Mouse (Mus musculus): ENCODE measurements around the gene Zfp334.
A peak's percentile ranks its signal among the peaks of the same experiment; 100 is the strongest.

Gene Zfp334

DNA sequence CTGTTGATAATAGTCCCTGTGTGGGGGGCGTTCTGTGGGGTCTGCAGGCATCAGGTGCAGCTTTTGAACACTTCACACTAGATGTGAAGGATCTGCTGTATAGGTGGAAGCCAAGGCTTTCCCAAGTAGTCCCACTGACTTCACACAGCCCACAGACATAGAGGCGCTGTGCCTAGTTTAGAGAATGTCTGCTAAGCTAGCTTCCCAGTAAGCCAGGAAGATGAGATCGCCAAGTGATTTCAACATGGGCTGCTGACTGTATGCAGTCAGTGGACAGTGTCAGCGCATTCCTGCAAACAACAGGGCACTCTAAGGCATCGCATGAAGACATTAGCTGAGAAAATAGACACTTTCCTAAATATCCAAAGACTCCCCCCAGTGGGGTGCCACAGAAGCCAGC lies 12.6 kb downstream of the Zfp334 start:
- DNase-seq = no peak

DNA sequence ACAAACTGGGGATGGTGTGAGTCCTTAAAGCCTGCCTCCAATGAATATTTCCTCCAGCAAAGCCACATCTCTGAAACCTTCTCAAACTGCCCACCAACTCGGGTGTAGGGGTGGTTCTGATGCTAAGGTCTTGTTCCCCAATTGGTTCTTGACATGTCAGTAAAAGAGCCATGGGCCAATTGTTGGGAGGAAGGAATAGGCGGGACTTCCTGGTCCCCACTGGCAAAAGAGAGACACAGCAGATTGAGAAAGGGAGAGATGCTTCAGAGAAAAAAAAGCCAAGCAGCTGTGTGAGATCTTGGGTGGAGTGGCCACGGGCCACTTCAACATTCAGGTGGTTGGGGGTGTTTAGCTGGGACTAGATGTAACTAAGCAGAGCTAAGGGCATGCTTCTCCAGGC lies 17.0 kb downstream of the Zfp334 start:
- DNase-seq = no peak

DNA sequence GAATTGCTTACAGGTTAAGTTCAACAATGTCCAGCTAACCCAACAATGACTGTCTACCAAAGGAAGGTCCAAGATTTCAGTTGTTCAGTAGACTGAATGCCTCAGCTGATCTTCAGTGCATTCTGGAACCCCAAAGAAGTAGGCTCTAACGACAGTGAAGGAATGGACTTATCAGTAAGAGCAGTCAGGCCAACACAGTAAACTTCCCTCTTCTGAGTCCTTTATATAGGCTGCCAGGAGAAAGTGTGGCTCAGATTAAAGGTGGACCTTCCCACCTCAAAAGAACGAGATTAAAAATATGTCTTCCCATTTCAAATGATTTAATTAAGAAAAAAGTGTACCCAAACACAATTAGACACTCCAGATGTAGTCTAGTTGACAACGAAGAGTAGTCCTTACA lies 17.7 kb downstream of the Zfp334 start:
- DNase-seq = no peak

DNA sequence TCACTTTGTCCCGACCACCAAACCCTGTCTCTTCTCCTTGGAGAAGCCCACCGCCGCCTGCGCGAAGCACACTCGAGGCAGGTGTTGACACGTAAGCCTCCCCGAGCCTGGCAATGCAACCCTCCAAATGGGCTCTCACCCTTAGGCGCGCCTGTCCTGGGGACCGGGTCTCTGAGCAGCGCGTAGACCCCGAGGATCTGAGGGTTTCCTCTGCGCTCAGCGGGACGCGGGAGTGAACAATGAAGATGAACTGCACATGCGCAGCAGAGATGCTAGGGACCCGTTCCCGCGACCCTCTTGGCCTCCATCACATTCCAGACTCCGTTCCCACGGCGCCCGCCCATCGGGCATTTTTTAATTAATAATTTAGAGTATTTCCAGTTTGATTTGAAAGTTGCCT lies 19.6 kb downstream of the Zfp334 start, which contains the start of gene Zfp663:
Zfp663 (minus strand) TSS at position 234 of the 400 bp plus-strand sequence.
- no peak for DNase-seq

DNA sequence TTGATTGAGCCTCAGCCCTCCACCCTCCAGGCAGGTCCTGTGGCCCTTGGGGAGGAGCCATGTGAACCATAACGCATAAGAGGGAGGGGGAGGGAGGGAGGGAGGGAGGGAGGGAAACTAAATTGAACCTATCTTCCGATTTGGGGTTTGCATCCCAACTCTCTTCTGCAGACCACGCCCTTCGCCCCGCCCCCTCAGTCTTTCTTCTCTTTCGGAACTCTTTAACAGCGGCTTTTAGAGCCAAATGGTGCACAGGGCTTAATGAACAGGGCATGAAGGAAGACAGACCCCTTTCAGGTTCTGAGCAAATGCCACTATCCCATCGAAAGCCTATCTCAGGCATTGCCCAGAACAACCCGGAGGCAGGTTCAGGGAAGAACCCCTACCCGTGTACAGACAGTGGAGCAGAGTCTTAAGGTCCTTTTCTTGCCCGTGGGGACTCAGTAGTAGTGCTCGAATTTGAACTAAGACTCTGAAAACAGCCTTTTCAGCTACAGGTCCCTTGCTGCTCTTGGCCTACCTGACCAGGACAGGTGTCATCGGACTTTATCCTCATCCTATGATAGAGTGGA lies 20.1 kb downstream of the Zfp334 start:
- DNase-seq = no peak

- no peak for DNase-seq
These were observed 21.0 kb downstream of the Zfp334 start for GRCm38 (mm10) chr2:165367047-165367520.

- no peak for DNase-seq
These were observed 23.5 kb downstream of the Zfp334 start for GRCm38 (mm10) chr2:165364334-165365091.

- DNase-seq = no peak
These were observed 24.8 kb downstream of the Zfp334 start for GRCm38 (mm10) chr2:165363282-165363681.

DNA sequence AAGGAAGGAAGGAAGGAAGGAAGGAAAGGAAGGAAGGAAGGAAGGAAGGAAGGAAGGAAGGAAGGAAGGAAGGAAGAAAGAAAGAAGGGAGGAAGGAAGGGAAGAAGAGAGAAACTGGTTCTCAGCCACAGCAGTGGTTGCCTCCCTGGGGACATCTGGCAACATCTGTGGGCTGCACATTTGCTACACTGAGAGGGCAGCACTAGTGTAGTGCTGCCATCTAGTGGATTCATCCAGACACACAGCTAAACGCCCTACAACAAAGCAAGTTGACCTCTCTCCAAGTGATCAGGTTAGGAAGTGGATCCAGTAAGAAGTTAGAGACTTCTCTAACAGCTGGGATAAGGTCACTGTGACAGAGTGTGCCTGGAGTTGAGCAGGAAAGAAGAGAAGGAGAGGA lies 27.2 kb downstream of the Zfp334 start:
- DNase-seq = no peak

DNA sequence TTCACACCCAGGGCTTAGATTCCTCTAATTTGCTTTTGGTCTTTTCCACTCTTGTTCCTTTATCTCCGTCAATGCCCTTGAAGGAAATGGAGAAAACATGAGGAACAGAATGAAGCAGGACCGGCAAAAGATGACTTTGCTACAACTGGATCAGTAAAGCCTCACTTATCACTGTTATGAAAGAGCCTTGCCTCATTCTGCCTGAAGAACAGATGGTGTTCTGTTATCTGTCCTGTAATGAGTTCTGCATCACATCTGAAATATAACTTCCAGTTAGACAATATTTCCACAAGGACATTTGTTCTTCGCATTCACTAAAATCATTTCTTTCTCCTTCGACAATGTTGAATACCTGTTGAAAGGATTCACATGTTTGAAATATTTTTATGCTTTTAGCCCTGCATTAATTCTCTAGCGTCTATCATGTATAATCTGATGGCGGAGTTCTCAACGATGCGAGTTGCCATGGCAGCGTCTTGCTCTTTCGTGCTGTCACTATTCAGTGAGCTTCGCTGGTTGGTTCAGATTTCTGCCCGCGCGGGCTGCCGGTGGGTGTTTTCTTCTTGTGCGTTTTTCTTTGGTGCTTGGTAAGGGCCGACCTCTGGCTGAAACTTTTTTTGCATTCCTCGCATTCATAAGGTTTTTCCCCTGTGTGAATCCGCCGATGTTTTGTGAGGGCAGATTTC lies 36.1 kb downstream of the Zfp334 start:
- no peak for DNase-seq

- DNase-seq = no peak
These were observed 38.6 kb downstream of the Zfp334 start for GRCm38 (mm10) chr2:165349466-165349865.

- no peak for DNase-seq
These were observed 41.9 kb downstream of the Zfp334 start for GRCm38 (mm10) chr2:165346180-165346579.

- no peak for DNase-seq
These were observed 50.9 kb downstream of the Zfp334 start for GRCm38 (mm10) chr2:165337191-165337590.

- no peak for DNase-seq
These were observed 55.3 kb downstream of the Zfp334 start for GRCm38 (mm10) chr2:165332610-165333210.

DNA sequence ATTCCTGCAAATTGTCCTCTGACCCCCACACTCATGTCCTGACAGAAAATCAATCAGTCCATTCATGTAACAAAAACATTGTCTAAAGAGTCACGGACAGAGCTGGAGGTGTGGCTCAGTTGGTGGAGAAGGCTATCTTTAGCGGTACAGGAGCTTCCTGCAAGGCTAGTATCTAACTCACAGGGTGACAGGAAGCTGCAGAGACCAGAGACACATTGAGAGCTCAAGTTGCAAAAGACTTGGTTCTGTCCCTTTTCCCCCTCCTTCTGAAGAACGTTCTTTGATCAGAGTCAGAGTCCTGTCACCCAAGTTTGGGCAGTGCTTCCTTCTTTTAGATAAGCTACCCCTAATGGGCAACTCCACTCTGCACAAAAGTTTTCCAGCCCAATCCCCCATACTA lies 58.4 kb downstream of the Zfp334 start:
- no peak for DNase-seq

DNA sequence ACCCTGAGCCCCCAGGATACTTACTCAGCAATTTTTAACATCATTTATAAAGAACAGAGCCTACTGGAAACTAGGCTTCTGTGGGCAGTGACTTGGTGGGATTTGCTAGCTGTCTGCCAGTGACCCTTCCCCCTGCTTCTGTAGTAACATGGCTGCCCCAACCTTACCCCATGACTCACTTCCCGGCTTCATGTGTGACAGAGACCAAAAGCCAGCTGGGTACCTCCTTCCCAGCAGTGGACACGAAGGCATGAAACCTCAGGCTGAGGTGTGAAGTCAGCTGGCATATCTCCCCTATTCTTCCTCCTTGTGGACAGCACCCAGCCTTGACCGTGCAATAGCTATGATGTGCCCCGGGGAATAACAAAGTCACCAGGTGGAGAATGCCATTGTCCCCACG lies 59.3 kb downstream of the Zfp334 start:
- DNase-seq = no peak

DNA sequence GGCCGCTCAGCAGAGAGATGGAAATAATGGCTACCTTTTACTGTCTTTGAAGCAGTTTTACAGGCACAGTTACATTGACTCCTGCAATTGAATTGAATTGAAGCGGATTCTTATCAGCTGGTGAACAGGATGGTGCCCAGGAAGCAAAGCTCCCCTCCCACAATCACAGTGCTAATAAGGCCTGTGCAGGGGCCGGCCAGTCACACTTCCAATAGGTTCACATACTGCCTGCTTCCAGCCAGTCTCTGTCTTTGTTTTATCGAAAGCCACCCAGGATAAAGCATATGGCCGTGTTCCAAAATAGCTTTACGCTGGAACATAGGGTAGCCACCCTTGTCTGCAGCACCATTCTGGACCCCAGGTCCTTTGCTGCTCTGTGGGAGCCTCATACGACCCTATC lies 60.7 kb downstream of the Zfp334 start:
- no peak for DNase-seq

DNA sequence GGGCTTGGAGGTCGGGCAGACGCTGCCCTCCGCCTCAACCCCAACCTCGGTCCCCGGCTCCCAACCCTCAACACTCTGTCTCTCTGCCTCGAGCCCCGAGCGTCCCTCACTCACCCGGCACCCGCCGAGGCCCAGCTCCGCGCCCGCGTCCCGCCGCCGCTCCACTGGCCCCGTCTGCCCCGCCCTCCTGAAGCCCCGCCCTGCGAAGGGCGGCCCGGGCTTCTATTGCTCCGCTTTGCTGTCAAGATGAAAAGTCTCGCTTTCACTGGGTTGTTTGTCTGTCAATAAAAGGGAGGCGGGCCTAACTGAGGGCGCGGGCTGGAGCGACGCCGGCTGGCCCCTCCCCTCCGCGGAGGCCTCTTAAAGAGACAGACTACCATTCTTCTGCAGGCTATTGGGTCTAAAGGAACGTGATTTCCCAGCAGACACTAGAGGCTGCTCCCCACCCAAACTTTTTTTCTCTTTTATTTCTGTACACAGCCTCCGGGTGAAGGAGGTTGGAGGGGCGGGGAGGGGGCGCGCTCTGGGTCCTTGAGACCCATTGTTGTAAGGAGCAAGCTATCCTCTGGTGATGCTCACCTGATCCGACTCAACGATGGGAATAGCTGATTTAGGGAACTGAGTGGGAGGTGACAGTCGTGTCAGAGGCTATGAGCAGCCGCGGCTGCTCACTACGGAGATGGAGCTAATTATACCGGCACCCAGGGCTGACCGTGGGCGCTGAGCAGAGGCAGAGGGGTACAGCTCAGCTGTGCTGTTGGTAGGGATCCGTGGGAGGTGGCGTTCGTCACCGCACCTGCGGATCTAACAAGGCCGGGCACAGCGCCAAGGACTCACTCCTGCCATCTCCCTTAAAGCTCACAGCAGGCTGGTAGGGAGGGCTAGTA lies 61.5 kb downstream of the Zfp334 start, which contains the start of gene Elmo2:
Elmo2 (minus strand) TSS at position 176 of the 887 bp plus-strand sequence.
- DNase-seq = peak; percentile 96 to 98

- no peak for DNase-seq
These were observed 62.3 kb downstream of the Zfp334 start for GRCm38 (mm10) chr2:165325521-165326303.
